Mouse (Mus musculus) heart, adult 2 months (tissue): ENCODE results near the gene Jade2. TPM values are rescaled to one million over a fixed set of nuclear protein-coding genes. Genes with fewer than 3 reads are reported as not detected.

Experiments used
- DNase-seq, 2 experiments: peaks; one replicate each; pipeline ENCODE4 v3.0.0; 2021
- H3K27ac ChIP-seq: fragments of 200-600 bp; 2 replicates; pipeline ENCODE4 v1.8.1; 2022
- H3K27me3 ChIP-seq: fragments of 200-500 bp; 2 replicates; pipeline ENCODE4 v1.6.1; 2012; ENCODE audit warnings: mild to moderate bottlenecking, low read length, inconsistent platforms, mixed read lengths; ENCODE audit not compliant: control insufficient read depth, insufficient read depth
- H3K36me3 ChIP-seq: fragments of 200-500 bp; 2 replicates; pipeline ENCODE4 v1.6.1; 2012; ENCODE audit warnings: low read length, inconsistent platforms; ENCODE audit not compliant: control insufficient read depth, insufficient read depth
- H3K4me1 ChIP-seq: fragments of 200-500 bp; 2 replicates; pipeline ENCODE4 v1.6.1; 2011; ENCODE audit warnings: low read length; ENCODE audit not compliant: control insufficient read depth, insufficient read depth
- H3K4me3 ChIP-seq: fragments of 200-600 bp; 2 replicates; pipeline ENCODE4 v1.8.1; 2022
- H3K79me2 ChIP-seq: fragments of 200-500 bp; replicated peaks from 2 replicates; pipeline ENCODE4 v1.6.1; 2012; ENCODE audit warnings: mild to moderate bottlenecking, inconsistent platforms, low read length, moderate library complexity, mixed read lengths; ENCODE audit not compliant: control insufficient read depth, insufficient read depth
- H3K9ac ChIP-seq: fragments of 200-500 bp; 2 replicates; pipeline ENCODE4 v1.6.1; 2012; ENCODE audit warnings: low read depth, mild to moderate bottlenecking, control low read depth, inconsistent platforms, low read length, mixed read lengths
- CTCF ChIP-seq: fragments of 200-600 bp; IDR thresholded peaks from 2 replicates; pipeline ENCODE4 v1.8.1; 2022; ENCODE audit warnings: antibody characterized with exemption, mild to moderate bottlenecking, moderate library complexity
- EP300 ChIP-seq: fragments of 200-500 bp; IDR thresholded peaks from 2 replicates; pipeline ENCODE4 v1.6.1; 2011; ENCODE audit warnings: low read depth, low read length, control low read depth; ENCODE audit not compliant: insufficient read depth
- POLR2A ChIP-seq: fragments of 200-500 bp; IDR thresholded peaks from 2 replicates; pipeline ENCODE4 v1.6.1; 2011; ENCODE audit warnings: mild to moderate bottlenecking, low read depth, low read length, control low read depth; ENCODE audit not compliant: insufficient read depth
- WGBS: fragments of 180-500 bp; shearing (Covaris S2); methylation state at CpG from one replicate; pipeline ENCODE4 v1.1.7; 2018; 5-methylcytosine and 5-hydroxymethylcytosine counted together
- intact Hi-C: fragments of 180-260 bp; cut with DNase I; formaldehyde crosslinking; loops from one replicate; pipeline ENCODE4 v1.15.1; 2025
- polyA plus RNA-seq: library from polyadenylated mRNA; depleted of rRNA; stranded (reverse); fragments of >200 nt; gene quantifications from 2 replicates; pipeline ENCODE4 v1.2.3, GENCODE M21; 2012
- total RNA-seq, 2 experiments: library from RNA; stranded (reverse); gene quantifications; 2 replicates each; pipeline ENCODE4 v1.2.3; 2021

Gene Jade2
- total and polyA plus RNA-seq, 3 experiments = 7.3 to 12.4 (median 11.3) TPM

DNA sequence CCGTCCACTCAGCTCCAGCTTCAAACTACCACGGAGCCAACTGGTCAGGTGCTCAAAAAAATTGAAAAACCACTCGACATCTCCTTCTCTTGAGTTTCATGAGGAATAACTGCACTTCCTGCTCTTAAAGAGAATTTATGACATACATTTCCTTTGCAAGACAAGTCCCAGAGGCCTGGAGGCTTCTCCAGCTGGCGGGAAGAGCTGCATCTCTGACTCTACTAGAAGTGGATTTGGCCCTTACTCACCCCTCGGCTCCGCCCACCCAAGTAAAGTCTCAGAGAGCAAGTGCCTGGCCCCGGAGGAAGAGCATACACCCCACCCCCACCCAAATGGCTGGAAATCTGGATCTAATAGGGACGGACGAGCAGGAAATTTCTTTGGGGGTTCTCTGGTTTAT is 16.3 kb downstream of the Jade2 start:
- TF ChIP-seq POLR2A (no peak), CTCF (no peak), EP300 (no peak)
- intact Hi-C loops = no loop called here
- Histone ChIP-seq H3K27me3 (no peaks in the 10 kb centered on the region), H3K9ac (no peak overlapping the region), H3K79me2 (no peaks in the 10 kb centered on the region), H3K27ac (no peak overlapping the region), H3K4me1 (no peaks in the 10 kb centered on the region), H3K36me3 (no peaks in the 10 kb centered on the region), H3K4me3 (no peak overlapping the region)
- WGBS = 49% methylated on average over 9 of the region's 9 CpGs
- DNase-seq = no peak

DNA sequence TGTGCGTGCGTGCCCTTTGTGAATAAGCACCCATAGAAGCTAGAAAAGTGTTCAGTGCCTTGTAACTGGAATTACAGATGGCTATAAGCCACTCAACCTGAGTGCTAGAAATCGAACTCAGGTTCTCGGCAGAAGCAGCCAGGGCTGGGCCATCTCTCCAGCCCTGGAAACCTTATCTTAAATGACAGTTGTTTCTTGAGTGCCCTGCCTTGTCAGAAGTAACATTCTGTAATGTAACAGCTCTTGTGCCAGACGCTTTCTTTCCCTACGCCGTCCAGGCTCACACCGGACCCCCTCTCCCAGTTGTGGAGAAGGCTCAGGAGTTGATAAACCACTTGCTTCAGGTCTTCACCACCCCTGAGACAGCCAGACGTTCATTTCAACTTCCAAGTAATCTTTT is 16.8 kb downstream of the Jade2 start:
- no peak for DNase-seq
- H3K27ac ChIP-seq = no peak overlapping the region
- intact Hi-C loops = no loop called here

DNA sequence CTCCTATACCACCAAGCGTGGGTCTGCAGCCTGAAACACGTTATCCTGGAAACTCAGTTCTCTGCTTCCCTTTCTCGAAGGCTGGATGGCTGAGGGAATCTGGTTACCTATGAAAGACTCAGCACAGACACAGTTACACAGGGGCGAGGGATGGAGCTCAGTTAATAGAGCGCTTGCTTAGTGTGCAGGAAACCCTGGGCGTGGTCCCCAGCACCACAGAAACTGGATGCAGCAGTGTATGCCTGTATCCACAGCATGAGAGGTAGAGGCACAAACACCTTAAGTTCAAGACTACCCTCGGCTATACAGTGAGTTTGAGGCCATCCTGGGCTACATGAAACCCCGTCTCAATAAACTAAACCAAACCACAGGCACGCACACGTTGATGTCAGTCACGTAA is 17.5 kb downstream of the Jade2 start:
- Histone ChIP-seq H3K79me2 (no peaks in the 10 kb centered on the region), H3K36me3 (no peaks in the 10 kb centered on the region), H3K4me1 (no peaks in the 10 kb centered on the region), H3K9ac (no peak overlapping the region), H3K4me3 (no peak overlapping the region), H3K27ac (no peak overlapping the region), H3K27me3 (no peaks in the 10 kb centered on the region)
- DNase-seq = no peak
- intact Hi-C loops = no loop called here
- TF ChIP-seq EP300 (no peak), POLR2A (no peak), CTCF (no peak)
- 90% methylated on average over 11 of the region's 11 CpGs for WGBS

More for the DNA sequence above, 16.8 kb downstream of the Jade2 start:
- H3K4me1 ChIP-seq = no peaks in the 10 kb centered on the region
- no peak for TF ChIP-seq POLR2A
- H3K36me3 ChIP-seq = no peaks in the 10 kb centered on the region
- H3K9ac ChIP-seq = no peak overlapping the region
- WGBS = 79% methylated on average over 9 of the region's 9 CpGs
- no peaks in the 10 kb centered on the region for H3K79me2 ChIP-seq
- H3K27me3 ChIP-seq = no peaks in the 10 kb centered on the region
- H3K4me3 ChIP-seq = no peak overlapping the region

DNA sequence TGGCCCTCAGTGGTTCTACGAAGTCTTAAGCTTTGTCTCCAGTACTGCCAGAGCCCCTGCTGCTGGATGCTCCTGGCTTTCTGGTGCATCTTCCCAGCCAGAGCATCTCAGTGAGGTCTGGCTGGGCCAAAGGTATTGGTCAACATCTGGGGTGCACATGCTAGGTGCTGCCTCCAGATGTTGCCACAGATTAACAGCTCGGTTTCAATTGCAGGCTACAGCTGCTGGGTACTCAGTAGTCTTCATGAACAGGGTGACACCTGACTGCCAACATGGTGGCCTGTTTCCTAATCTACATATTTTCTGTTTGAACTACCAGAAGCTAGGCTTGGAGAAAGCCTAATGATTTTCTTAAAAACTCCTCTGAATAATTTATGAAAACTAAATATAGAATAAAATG is 18.3 kb downstream of the Jade2 start:
- Histone ChIP-seq H3K36me3 (no peaks in the 10 kb centered on the region), H3K79me2 (no peaks in the 10 kb centered on the region), H3K27ac (no peak overlapping the region), H3K4me1 (no peaks in the 10 kb centered on the region), H3K27me3 (no peaks in the 10 kb centered on the region), H3K9ac (no peak overlapping the region), H3K4me3 (no peak overlapping the region)
- intact Hi-C loops = no loop called here
- DNase-seq = no peak
- 80% methylated on average over 2 of the region's 2 CpGs for WGBS
- no peak for TF ChIP-seq EP300
- TF ChIP-seq CTCF = no peak
- TF ChIP-seq POLR2A = no peak

DNA sequence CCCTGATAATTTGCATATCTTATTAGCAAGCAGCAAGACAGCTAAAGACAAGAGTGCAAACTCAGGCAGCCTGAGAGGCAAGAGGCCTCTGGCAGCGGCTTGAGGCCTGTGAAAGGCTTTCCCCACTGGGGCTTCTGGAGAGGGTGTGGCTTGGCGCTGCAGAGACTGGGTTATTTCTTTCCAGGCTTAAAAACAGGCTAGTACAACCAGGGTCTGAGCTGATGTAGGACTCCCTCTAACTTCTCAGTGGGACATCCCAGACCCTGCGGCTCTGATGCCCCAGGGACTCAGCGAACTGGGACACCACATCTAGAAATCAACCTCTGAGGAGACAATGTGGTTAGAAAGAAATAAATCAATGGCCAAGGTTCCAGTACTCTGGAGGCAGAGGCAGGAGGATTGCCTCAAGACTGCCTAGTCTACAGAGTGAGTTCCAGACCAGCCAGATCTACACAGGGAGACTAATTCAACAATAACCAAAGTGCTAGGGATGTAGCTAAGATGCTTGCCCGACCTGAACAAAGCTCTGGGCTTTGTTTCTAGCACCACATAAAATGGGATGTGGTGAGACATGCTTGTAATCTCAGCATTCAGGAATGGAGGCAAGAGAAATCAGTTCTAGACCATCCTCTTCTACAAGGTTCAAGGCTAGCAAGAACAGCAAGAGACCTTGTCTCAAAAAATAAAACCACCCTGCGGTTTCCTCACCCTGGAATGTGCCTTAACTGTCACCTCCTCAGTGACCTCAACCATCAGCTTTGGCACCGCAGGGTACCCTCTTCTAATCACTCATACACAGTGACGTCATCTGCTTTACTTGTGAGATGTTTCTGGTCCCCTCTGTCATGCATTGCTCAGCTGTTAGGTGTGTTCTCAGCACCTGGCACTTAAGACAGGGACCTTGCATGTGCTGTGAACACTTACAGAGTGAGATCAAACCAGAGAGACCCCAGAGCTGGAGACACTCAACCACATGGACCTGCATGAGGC is 20.0 kb downstream of the Jade2 start:
- no peak overlapping the region for H3K4me3 ChIP-seq
- H3K79me2 ChIP-seq = no peaks in the 10 kb centered on the region
- WGBS = 74% methylated on average over 8 of the region's 8 CpGs
- no peaks in the 10 kb centered on the region for H3K27me3 ChIP-seq
- H3K4me1 ChIP-seq = no peaks in the 10 kb centered on the region
- intact Hi-C loops = no loop called here
- H3K9ac ChIP-seq = no peak overlapping the region
- H3K27ac ChIP-seq = no peak overlapping the region
- H3K36me3 ChIP-seq = no peaks in the 10 kb centered on the region
- peak; percentile 35 to 56 for DNase-seq
- TF ChIP-seq CTCF = no peak
- TF ChIP-seq POLR2A = no peak
- no peak for TF ChIP-seq EP300

DNA sequence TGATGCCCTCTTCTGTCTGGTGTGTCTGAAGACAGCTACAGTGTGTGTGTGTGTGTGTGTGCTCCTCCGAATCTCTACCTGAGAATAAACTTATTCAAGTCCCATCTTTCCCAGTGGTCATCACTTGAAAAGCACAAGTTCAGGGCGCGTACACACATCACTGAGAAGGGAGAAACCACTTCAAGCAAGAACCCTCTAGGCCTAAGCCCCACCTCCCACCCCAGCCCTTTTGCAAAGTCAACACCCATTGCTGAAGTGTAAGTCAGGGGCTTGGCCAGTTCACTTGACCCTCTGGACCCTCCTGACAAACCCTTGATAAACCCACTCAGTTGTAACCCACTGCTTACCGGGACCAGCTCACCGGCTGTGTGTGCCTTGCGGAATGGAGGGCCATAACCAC is 20.9 kb downstream of the Jade2 start:
- Histone ChIP-seq H3K27ac (no peak overlapping the region), H3K4me3 (no peak overlapping the region), H3K4me1 (no peaks in the 10 kb centered on the region), H3K27me3 (no peaks in the 10 kb centered on the region), H3K79me2 (no peaks in the 10 kb centered on the region), H3K36me3 (no peaks in the 10 kb centered on the region), H3K9ac (no peak overlapping the region)
- DNase-seq = no peak
- WGBS = 96% methylated on average over 6 of the region's 6 CpGs
- intact Hi-C loops = no loop called here
- no peak for TF ChIP-seq POLR2A
- TF ChIP-seq EP300 = no peak
- TF ChIP-seq CTCF = no peak
